In genomic region chr13:63246332-63246940, GRCm38 (mm10) we compare ENCODE assay signal across 8 mouse cellular contexts.
DNase-seq lines count a peak whose midpoint lies in the region; ATAC-seq and TF ChIP-seq lines count a peak whose summit lies in the region.

No protein-coding gene starts in this region.

- H3K27me3 ChIP-seq in heart, embryonic 13.5 days (replicated peaks): no peaks in the 10 kb centered on the region
- H3K27me3 ChIP-seq in midbrain, embryonic 10.5 days (ENCODE audit: low read depth, poor library complexity, severe bottlenecking): peaks cover 5% of the 10 kb centered on the region

- H3K4me1 ChIP-seq in lung, adult 2 months (ENCODE audit: control insufficient read depth, insufficient read depth, low read length): peaks cover 44% of the 10 kb centered on the region
- peaks cover 99% of the 10 kb centered on the region for H3K4me1 ChIP-seq in heart, embryonic 13.5 days
- peaks cover 23% of the 10 kb centered on the region for H3K4me1 ChIP-seq in midbrain, embryonic 10.5 days

- H3K9ac ChIP-seq in heart, embryonic 13.5 days: peak overlapping the region; percentile 67

- H3K9me3 ChIP-seq in heart, embryonic 13.5 days: no peaks in the 10 kb centered on the region
- H3K9me3 ChIP-seq in midbrain, embryonic 10.5 days (replicated peaks): no peaks in the 10 kb centered on the region

- peaks cover 45% of the 10 kb centered on the region for H3K36me3 ChIP-seq in heart, embryonic 13.5 days
- H3K36me3 ChIP-seq in midbrain, embryonic 10.5 days: no peaks in the 10 kb centered on the region

- DNase-seq in adrenal gland, postnatal 14 days: peak; percentile 41
- DNase-seq in adrenal gland, postnatal 4 days (ENCODE audit: low spot score in 2 of 2): no peak
- no peak for DNase-seq in lung, adult 2 months
- no peak for DNase-seq in lung, postnatal 14 days
- DNase-seq in urinary bladder, adult 2 months (ENCODE audit: low spot score): no peak
- no peak for DNase-seq in midbrain, embryonic 10.5 days (ENCODE audit: low spot score)

- peak overlapping the region; percentile 77 for H3K27ac ChIP-seq in heart, embryonic 13.5 days (replicated peaks)
- H3K27ac ChIP-seq in midbrain, embryonic 10.5 days (replicated peaks): no peak overlapping the region

- 9% methylated on average over 12 of the region's 12 CpGs for WGBS in lung, adult 2 months
- WGBS in heart, embryonic 13.5 days: 48% methylated on average over 12 of the region's 12 CpGs
- WGBS in midbrain, embryonic 10.5 days: 88% methylated on average over 12 of the region's 12 CpGs

- ATAC-seq in heart, embryonic 13.5 days (ENCODE audit: extremely low read depth, insufficient number of reproducible peaks, low FRiP score, low TSS enrichment): no peak
- 0 out of 2 replicates have a peak, but pooled peaks have one; percentile 35 for ATAC-seq in megakaryocyte-erythroid progenitor cell, adult 5-6 weeks (replicated peaks; ENCODE audit: low FRiP score, low TSS enrichment, poor library complexity, severe bottlenecking)

- no peak for TF ChIP-seq CTCF in lung, adult 2 months (IDR thresholded peaks at IDR 0.05; ENCODE audit: insufficient read depth, low read length)

- H3K4me2 ChIP-seq in heart, embryonic 13.5 days: peak overlapping the region; percentile 55

- TF ChIP-seq POLR2A in lung, adult 2 months (IDR thresholded peaks at IDR 0.05; ENCODE audit: borderline replicate concordance, extremely low read depth, low read depth, low read length): no peak

- H3K4me3 ChIP-seq in lung, adult 2 months (replicated peaks; ENCODE audit: extremely low read depth, low read depth, low read length): peak overlapping the region; percentile 43
- 0 out of 2 replicates have a peak overlapping the region, but pooled peaks have one; percentile 7 for H3K4me3 ChIP-seq in heart, embryonic 13.5 days
- H3K4me3 ChIP-seq in midbrain, embryonic 10.5 days: no peak overlapping the region
